Mouse (Mus musculus) heart, embryonic 11.5 days (tissue): ENCODE results near the gene Csf3r. TPM values are rescaled to one million over a fixed set of nuclear protein-coding genes. Genes with fewer than 3 reads are reported as not detected.

ENCODE experiments used
- ATAC-seq: fragments of 200-750 bp; cut with Nextera tagmentation; replicated peaks from 2 replicates; pipeline ENCODE4 v1.8.0; 2017; ENCODE audit warnings: moderate library complexity; ENCODE audit not compliant: insufficient number of reproducible peaks, low FRiP score, low TSS enrichment
- H3K27ac ChIP-seq: fragments of 300-500 bp; sonication (generic); 2 replicates; pipeline ENCODE4 v1.5.1; 2014; ENCODE audit warnings: mild to moderate bottlenecking, low read depth, low read length
- H3K27me3 ChIP-seq: fragments of 300-500 bp; sonication (generic); 2 replicates; pipeline ENCODE4 v1.6.1; 2014; ENCODE audit warnings: mild to moderate bottlenecking, low read length, mixed read lengths; ENCODE audit not compliant: control insufficient read depth, insufficient read depth
- H3K36me3 ChIP-seq: fragments of 300-500 bp; sonication (generic); 2 replicates; pipeline ENCODE4 v1.6.1; 2014; ENCODE audit warnings: mild to moderate bottlenecking, low read length, moderate library complexity, mixed read lengths; ENCODE audit not compliant: control insufficient read depth, insufficient read depth
- H3K4me1 ChIP-seq: fragments of 300-500 bp; sonication (generic); 2 replicates; pipeline ENCODE4 v1.6.1; 2014; ENCODE audit warnings: low read length; ENCODE audit not compliant: control insufficient read depth, insufficient read depth
- H3K4me2 ChIP-seq: fragments of 300-500 bp; sonication (generic); 2 replicates; pipeline ENCODE4 v1.6.1; 2014; ENCODE audit warnings: mild to moderate bottlenecking, moderate library complexity
- H3K4me3 ChIP-seq: fragments of 300-500 bp; sonication (generic); 2 replicates; pipeline ENCODE4 v1.5.1; 2014; ENCODE audit warnings: low read depth, low read length
- H3K9ac ChIP-seq: fragments of 300-500 bp; sonication (generic); 2 replicates; pipeline ENCODE4 v1.6.1; 2014; ENCODE audit warnings: mild to moderate bottlenecking, low read depth, low read length, moderate library complexity
- H3K9me3 ChIP-seq: fragments of 300-500 bp; sonication (generic); replicated peaks from 2 replicates; pipeline ENCODE4 v1.6.1; 2016; ENCODE audit warnings: low read length; ENCODE audit not compliant: control insufficient read depth
- WGBS: fragments of 180-500 bp; shearing (Covaris S2); extraction: QIAGEN DNeasy Blood & Tissue Kit; methylation state at CpG from one replicate; pipeline ENCODE4 v1.1.7; 2014; ENCODE audit not compliant: insufficient replicate concordance; 5-methylcytosine and 5-hydroxymethylcytosine counted together
- polyA plus RNA-seq: library from polyadenylated mRNA; unstranded; fragments of >200 nt; fragmentation: Nextera tagmentation; extraction: Ambion mirVana; gene quantifications from 2 replicates; pipeline ENCODE4 v1.2.1, GENCODE M21; 2014

The Csf3r gene
- polyA plus RNA-seq, 1 experiment from 2014 or later, result 0.33 TPM

GRCm38 (mm10) chr4:126030705-126031104 is 6.4 kb downstream of the Csf3r start:
- H3K4me3 ChIP-seq, result no peak overlapping the region
- no peaks in the 10 kb centered on the region for H3K9me3 ChIP-seq
- WGBS, result 70% methylated on average over 5 of the region's 5 CpGs
- no peak overlapping the region for H3K4me2 ChIP-seq
- H3K9ac ChIP-seq, result no peak overlapping the region
- no peaks in the 10 kb centered on the region for H3K36me3 ChIP-seq
- no peak overlapping the region for H3K27ac ChIP-seq
- ATAC-seq, result no peak
- H3K4me1 ChIP-seq, result no peaks in the 10 kb centered on the region
- no peaks in the 10 kb centered on the region for H3K27me3 ChIP-seq

GRCm38 (mm10) chr4:126035413-126035812 is 11.1 kb downstream of the Csf3r start:
- H3K4me3 ChIP-seq, result no peak overlapping the region
- no peak overlapping the region for H3K27ac ChIP-seq
- H3K36me3 ChIP-seq, result no peaks in the 10 kb centered on the region
- no peaks in the 10 kb centered on the region for H3K9me3 ChIP-seq
- H3K4me1 ChIP-seq, result no peaks in the 10 kb centered on the region
- no peak overlapping the region for H3K4me2 ChIP-seq
- no peak overlapping the region for H3K9ac ChIP-seq
- WGBS, result 82% methylated on average over 5 of the region's 5 CpGs
- no peaks in the 10 kb centered on the region for H3K27me3 ChIP-seq
- no peak for ATAC-seq

- Histone ChIP-seq H3K27me3 (no peaks in the 10 kb centered on the region), H3K27ac (peak within 1 kb of the TSS; percentile 67), H3K9me3 (no peaks in the 10 kb centered on the region), H3K4me1 (peaks cover 7% of the 10 kb centered on the region), H3K4me2 (peak within 1 kb of the TSS; percentile 97), H3K36me3 (peaks cover 7% of the 10 kb centered on the region), H3K9ac (peak within 1 kb of the TSS; percentile 88), H3K4me3 (peak within 1 kb of the TSS; percentile 79)
- under 1% methylated on average over 56 of the region's 56 CpGs for WGBS
- peak; percentile 85 for ATAC-seq
Observed at GRCm38 (mm10) chr4:126046851-126047585, 22.7 kb downstream of the Csf3r start, which contains the start of gene Mrps15. Mrps15 (plus strand) TSS chr4:126046925.

- Histone ChIP-seq H3K36me3 (peaks cover 14% of the 10 kb centered on the region), H3K27me3 (no peaks in the 10 kb centered on the region), H3K27ac (no peak overlapping the region), H3K4me2 (no peak overlapping the region), H3K9me3 (no peaks in the 10 kb centered on the region), H3K4me1 (peaks cover 7% of the 10 kb centered on the region), H3K4me3 (no peak overlapping the region), H3K9ac (no peak overlapping the region)
- ATAC-seq, result no peak
- WGBS, result 78% methylated on average over 7 of the region's 7 CpGs
Observed at GRCm38 (mm10) chr4:126051617-126052016, 27.3 kb downstream of the Csf3r start.

GRCm38 (mm10) chr4:126057207-126058133 is 33.1 kb downstream of the Csf3r start:
- WGBS, result 12% methylated on average over 19 of the region's 19 CpGs
- peak overlapping the region; percentile 73 for H3K4me3 ChIP-seq
- H3K9me3 ChIP-seq, result no peaks in the 10 kb centered on the region
- H3K4me1 ChIP-seq, result peaks cover 6% of the 10 kb centered on the region
- peak overlapping the region; percentile 75 for H3K9ac ChIP-seq
- H3K27ac ChIP-seq, result peak overlapping the region; percentile 64
- H3K36me3 ChIP-seq, result peaks cover 7% of the 10 kb centered on the region
- H3K4me2 ChIP-seq, result peak overlapping the region; percentile 76
- H3K27me3 ChIP-seq, result no peaks in the 10 kb centered on the region
- no peak for ATAC-seq

GRCm38 (mm10) chr4:126058134-126058996 is 34.0 kb downstream of the Csf3r start, which contains the start of gene Oscp1:
Oscp1 (plus strand) TSS chr4:126058565.
- peaks cover 7% of the 10 kb centered on the region for H3K36me3 ChIP-seq
- peak within 1 kb of the TSS; percentile 76 for H3K4me2 ChIP-seq
- peaks cover 6% of the 10 kb centered on the region for H3K4me1 ChIP-seq
- WGBS, result under 1% methylated on average over 57 of the region's 57 CpGs
- peak within 1 kb of the TSS; percentile 73 for H3K4me3 ChIP-seq
- no peaks in the 10 kb centered on the region for H3K27me3 ChIP-seq
- H3K27ac ChIP-seq, result peak within 1 kb of the TSS; percentile 64
- H3K9me3 ChIP-seq, result no peaks in the 10 kb centered on the region
- ATAC-seq, result peak; percentile 93
- H3K9ac ChIP-seq, result peak within 1 kb of the TSS; percentile 75

- Histone ChIP-seq H3K4me3 (peak overlapping the region; percentile 73), H3K27me3 (no peaks in the 10 kb centered on the region), H3K4me1 (peaks cover 6% of the 10 kb centered on the region), H3K27ac (no peak overlapping the region), H3K9me3 (no peaks in the 10 kb centered on the region), H3K4me2 (peak overlapping the region; percentile 76), H3K36me3 (peaks cover 7% of the 10 kb centered on the region), H3K9ac (peak overlapping the region; percentile 68)
- 37% methylated on average over 9 of the region's 9 CpGs for WGBS
- ATAC-seq, result no peak
Observed at GRCm38 (mm10) chr4:126058997-126059362, 34.6 kb downstream of the Csf3r start.

- H3K9me3 ChIP-seq, result no peaks in the 10 kb centered on the region
- no peaks in the 10 kb centered on the region; the same call in 1 of the 2 replicates for H3K4me1 ChIP-seq
- no peaks in the 10 kb centered on the region for H3K36me3 ChIP-seq
- H3K27me3 ChIP-seq, result no peaks in the 10 kb centered on the region
- H3K4me2 ChIP-seq, result no peak overlapping the region
- no peak for ATAC-seq
- H3K9ac ChIP-seq, result no peak overlapping the region
- H3K27ac ChIP-seq, result no peak overlapping the region
- WGBS, result 30% methylated on average over 1 of the region's 1 CpGs
- H3K4me3 ChIP-seq, result no peak overlapping the region
Observed at GRCm38 (mm10) chr4:126062856-126063255, 38.5 kb downstream of the Csf3r start.
